Mouse (Mus musculus): Measurements from ENCODE around the gene Vmn2r74. TPM values are rescaled to one million over a fixed set of nuclear protein-coding genes. Genes with fewer than 3 reads are reported as not detected.

The Vmn2r74 gene
- not detected in 2 replicates for total RNA-seq (2021)
- long read RNA-seq, partial matches to known transcripts: 0 of 1 reads
- long read RNA-seq, other reads (novel, unspliced or antisense): 1 of 1 reads

DNA sequence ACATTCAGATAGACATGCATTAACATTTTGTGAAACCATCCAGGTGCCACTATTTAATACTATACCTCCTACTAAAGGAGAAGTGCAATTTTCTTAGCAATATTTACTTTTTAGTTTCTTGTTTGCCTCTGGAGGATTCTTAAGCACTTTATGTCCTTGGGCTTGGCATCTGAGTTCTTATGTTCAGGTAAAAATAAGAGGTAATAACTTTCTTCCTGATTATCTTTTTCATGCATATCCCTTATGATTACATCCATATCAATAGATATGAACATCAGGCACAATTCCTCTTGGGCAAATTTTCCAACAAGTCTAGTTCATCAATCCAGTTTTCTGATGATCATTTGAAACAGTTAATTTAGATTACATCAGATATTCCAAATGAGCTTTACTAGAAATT is at the start of gene Vmn2r74:
Vmn2r74 (minus strand) TSS at position 101 of the 400 bp plus-strand sequence.
- no peak for DNase-seq

DNA sequence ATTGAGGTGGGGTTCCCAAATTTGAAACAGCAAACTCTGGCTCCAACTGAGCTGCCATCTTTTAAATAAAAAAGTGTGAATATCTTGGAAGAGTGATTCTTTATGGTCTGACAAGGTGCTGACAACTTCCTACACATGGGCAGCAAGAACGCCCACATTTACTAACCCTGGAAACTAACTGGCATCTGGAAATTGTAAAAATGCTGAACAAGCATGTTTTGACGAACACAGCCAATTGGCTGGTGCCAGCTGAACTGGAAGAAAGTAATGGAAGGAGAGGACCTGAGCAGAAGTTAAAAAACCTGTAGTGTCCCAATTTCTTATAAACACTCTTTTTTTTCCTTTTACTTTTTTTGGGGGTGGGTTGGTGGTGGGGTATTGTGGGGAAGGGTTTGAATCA is 46.1 kb upstream of the Vmn2r74 start:
- no peak for DNase-seq

Other genes with a start within 250 kb of the Vmn2r74 start
- gene Vmn2r72, start 206.5 kb downstream of the Vmn2r74 start, total RNA-seq (2021): not detected in 2 replicates
- not detected in 2 replicates for gene Vmn2r73, start 85.4 kb downstream of the Vmn2r74 start, total RNA-seq (2021)
- gene Vmn2r75, start 210.1 kb upstream of the Vmn2r74 start, total RNA-seq (2021): not detected in 2 replicates